Mouse (Mus musculus) forebrain, embryonic 16.5 days (tissue): ENCODE measurements around the gene N6amt1. TPM values are rescaled to one million over a fixed set of nuclear protein-coding genes. Genes with fewer than 3 reads are reported as not detected.
A peak's percentile ranks its signal among the peaks of the same experiment; 100 is the strongest.

Experiments used
- ATAC-seq: fragments of 200-750 bp; cut with Nextera tagmentation; 2 replicates; pipeline ENCODE4 v1.8.0; 2017; ENCODE audit warnings: mild to moderate bottlenecking, moderate library complexity
- H3K27ac ChIP-seq: fragments of 300-500 bp; sonication (generic); 2 replicates; pipeline ENCODE4 v1.5.1; 2014; ENCODE audit warnings: low read length, control low read depth
- H3K27me3 ChIP-seq: fragments of 300-500 bp; sonication (generic); replicated peaks from 2 replicates; pipeline ENCODE4 v1.6.1; 2014; ENCODE audit warnings: low read length; ENCODE audit not compliant: control insufficient read depth, insufficient read depth
- H3K36me3 ChIP-seq: fragments of 300-500 bp; sonication (generic); 2 replicates; pipeline ENCODE4 v1.6.1; 2014; ENCODE audit not compliant: control insufficient read depth, insufficient read depth
- H3K4me1 ChIP-seq: fragments of 300-500 bp; sonication (generic); replicated peaks from 2 replicates; pipeline ENCODE4 v1.6.1; 2014; ENCODE audit warnings: low read length; ENCODE audit not compliant: control insufficient read depth, insufficient read depth
- H3K4me2 ChIP-seq: fragments of 300-500 bp; sonication (generic); 2 replicates; pipeline ENCODE4 v1.6.1; 2014; ENCODE audit warnings: mild to moderate bottlenecking, low read length, control low read depth
- H3K4me3 ChIP-seq: fragments of 300-500 bp; sonication (generic); replicated peaks from 2 replicates; pipeline ENCODE4 v1.5.1; 2014; ENCODE audit warnings: mild to moderate bottlenecking, low read length, control low read depth
- H3K9ac ChIP-seq: fragments of 300-500 bp; sonication (generic); replicated peaks from 2 replicates; pipeline ENCODE4 v1.6.1; 2014; ENCODE audit warnings: low read depth, low read length, control low read depth
- H3K9me3 ChIP-seq: fragments of 300-500 bp; sonication (generic); 2 replicates; pipeline ENCODE4 v1.6.1; 2016; ENCODE audit warnings: low read length; ENCODE audit not compliant: control insufficient read depth
- WGBS: fragments of 180-500 bp; shearing (Covaris S2); extraction: QIAGEN DNeasy Blood & Tissue Kit; methylation state at CpG from one replicate; pipeline ENCODE4 v1.1.7; 2014; 5-methylcytosine and 5-hydroxymethylcytosine counted together
- polyA plus RNA-seq: library from polyadenylated mRNA; unstranded; fragments of >200 nt; fragmentation: Nextera tagmentation; extraction: Ambion mirVana; gene quantifications from 2 replicates; pipeline ENCODE4 v1.2.1, GENCODE M21; 2015

Gene N6amt1
- 13.8 and 17.5 TPM in 2 replicates for polyA plus RNA-seq

DNA sequence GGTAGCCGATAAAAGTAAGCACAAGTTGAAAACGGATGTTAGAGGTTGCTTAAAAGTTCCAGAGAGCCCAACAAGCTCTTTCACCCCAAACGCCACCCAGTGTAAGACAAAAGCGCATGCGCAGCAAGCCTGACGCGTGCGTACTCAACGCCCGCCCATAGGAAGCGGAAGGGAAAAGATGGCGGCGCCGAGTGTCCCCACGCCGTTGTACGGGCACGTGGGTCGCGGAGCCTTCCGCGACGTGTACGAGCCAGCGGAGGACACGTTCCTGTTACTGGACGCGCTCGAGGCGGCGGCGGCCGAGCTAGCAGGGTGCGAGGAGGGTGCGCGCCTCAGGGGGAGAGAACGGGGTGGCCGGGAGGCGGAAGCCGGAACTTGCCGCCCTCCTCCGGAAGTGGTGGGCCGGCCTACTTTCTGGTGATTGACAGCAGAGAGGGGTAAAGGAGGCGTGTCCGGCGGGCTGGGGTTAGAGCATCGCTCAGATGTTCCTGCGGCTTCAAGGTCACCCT is at the start of gene N6amt1:
TSS of gene N6amt1 (plus strand) at position 111 of the 509 bp plus-strand sequence.
- Histone ChIP-seq H3K4me2 (peak within 1 kb of the TSS; percentile 60), H3K36me3 (peaks cover 3% of the 10 kb centered on the region; the same call in 1 of the 2 replicates), H3K27ac (peak within 1 kb of the TSS; percentile 95), H3K4me1 (0 out of 2 replicates have a peak, but pooled peaks cover 3% of the 10 kb centered on the region), H3K9me3 (no peaks in the 10 kb centered on the region), H3K9ac (peak within 1 kb of the TSS; percentile 85), H3K27me3 (0 out of 2 replicates have a peak, but pooled peaks cover 6% of the 10 kb centered on the region), H3K4me3 (peak within 1 kb of the TSS; percentile 93)
- peak; percentile 99 for ATAC-seq
- WGBS: under 1% methylated on average over 48 of the region's 48 CpGs

DNA sequence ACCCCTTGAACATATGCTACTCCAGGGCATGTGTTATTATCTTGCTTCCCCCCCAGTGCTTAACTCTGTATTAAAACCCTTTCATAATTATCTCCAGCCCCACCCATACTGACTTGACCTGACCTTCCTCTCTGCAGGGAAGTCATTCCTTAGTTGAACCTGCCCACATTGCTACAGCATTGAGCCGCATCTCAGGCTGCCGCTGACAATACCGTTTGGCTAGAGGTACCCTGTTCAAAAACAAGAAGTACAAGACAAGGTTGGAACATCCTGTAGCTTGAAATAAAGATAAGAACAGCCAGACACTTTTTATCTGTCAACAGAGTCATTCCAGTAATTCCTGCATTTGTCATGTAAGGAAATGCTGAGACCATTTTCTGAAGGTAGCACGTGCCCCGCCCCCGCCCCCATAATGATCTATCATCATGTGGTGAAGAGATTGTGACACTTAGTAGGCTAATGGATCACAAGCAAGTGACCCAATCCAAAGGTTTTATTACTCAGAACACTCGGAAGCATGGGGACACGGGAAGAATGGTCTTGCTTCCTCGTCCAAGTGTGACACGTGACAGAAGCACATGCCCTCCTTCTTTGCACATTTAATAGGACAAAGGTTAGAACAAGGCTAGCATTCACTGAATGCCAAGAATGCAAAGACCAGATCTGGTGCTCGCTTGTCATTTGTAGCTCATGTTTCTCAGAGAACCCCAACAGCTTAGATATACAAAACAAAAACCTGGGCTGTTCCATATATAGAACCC is 48.6 kb upstream of the N6amt1 start:
- 84% methylated on average over 11 of the region's 11 CpGs for WGBS
- no peaks in the 10 kb centered on the region for H3K9me3 ChIP-seq
- no peaks in the 10 kb centered on the region for H3K4me1 ChIP-seq
- no peaks in the 10 kb centered on the region for H3K27me3 ChIP-seq
- no peaks in the 10 kb centered on the region for H3K36me3 ChIP-seq
- H3K9ac ChIP-seq: no peak overlapping the region
- no peak overlapping the region for H3K4me2 ChIP-seq
- no peak overlapping the region for H3K27ac ChIP-seq
- H3K4me3 ChIP-seq: no peak overlapping the region
- no peak for ATAC-seq

DNA sequence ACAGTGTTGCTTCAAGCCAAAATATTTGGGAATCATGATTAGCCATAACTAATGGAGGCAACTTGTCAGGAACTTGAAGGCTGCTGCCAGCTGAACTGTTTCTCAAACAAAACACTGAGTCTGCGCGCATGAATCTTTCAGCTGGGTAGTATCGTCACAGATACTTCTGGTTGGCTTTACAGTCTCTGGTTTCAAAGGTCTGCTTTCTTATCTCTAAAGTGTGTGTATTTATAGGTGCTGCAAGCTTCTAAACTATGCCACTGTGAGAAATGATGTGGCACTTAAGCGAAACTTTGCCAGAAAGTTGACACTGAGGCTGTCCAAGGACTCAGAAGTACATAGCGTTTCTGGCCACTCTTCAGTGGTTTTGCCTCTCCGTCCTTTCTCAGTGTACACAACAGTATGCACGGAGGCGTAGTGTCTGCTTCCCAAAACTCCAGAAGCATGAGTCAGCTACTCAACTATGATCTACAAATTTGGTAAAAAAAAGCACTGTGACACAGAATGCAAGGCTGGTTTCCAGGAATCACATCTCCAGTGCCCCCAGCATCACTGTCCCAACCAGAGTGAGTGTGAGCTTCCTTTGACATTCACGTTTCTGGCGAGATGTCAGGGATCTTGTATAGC is 46.8 kb upstream of the N6amt1 start:
- no peaks in the 10 kb centered on the region for H3K27me3 ChIP-seq
- no peaks in the 10 kb centered on the region for H3K9me3 ChIP-seq
- no peak overlapping the region for H3K4me3 ChIP-seq
- no peak for ATAC-seq
- H3K9ac ChIP-seq: no peak overlapping the region
- H3K4me1 ChIP-seq: no peaks in the 10 kb centered on the region
- 86% methylated on average over 10 of the region's 10 CpGs for WGBS
- no peak overlapping the region for H3K27ac ChIP-seq
- no peak overlapping the region for H3K4me2 ChIP-seq
- H3K36me3 ChIP-seq: no peaks in the 10 kb centered on the region

DNA sequence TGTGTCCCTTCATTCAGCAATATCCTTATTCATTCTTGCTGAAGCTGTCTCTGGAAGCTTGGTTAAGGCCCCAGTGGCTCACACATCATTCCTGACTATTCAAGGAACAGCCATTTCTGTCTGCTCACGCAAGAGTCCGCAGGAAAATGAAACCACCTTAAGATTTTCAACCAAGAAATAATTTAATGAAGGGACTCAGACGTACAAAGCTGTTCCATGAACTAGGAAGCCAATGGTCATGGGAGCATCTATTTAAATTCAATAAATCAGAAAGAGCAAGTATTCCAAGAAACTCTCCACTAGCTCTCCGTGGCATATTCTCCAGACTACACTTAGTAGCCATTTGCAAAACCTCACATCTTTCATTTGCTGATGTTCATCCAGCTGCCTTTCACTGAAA is 43.3 kb upstream of the N6amt1 start:
- H3K9me3 ChIP-seq: no peaks in the 10 kb centered on the region
- no peak for ATAC-seq
- H3K4me1 ChIP-seq: no peaks in the 10 kb centered on the region
- H3K27ac ChIP-seq: no peak overlapping the region
- no peak overlapping the region for H3K4me3 ChIP-seq
- H3K36me3 ChIP-seq: no peaks in the 10 kb centered on the region
- H3K27me3 ChIP-seq: no peaks in the 10 kb centered on the region
- no peak overlapping the region for H3K9ac ChIP-seq
- WGBS: 92% methylated on average over 4 of the region's 4 CpGs
- H3K4me2 ChIP-seq: no peak overlapping the region

DNA sequence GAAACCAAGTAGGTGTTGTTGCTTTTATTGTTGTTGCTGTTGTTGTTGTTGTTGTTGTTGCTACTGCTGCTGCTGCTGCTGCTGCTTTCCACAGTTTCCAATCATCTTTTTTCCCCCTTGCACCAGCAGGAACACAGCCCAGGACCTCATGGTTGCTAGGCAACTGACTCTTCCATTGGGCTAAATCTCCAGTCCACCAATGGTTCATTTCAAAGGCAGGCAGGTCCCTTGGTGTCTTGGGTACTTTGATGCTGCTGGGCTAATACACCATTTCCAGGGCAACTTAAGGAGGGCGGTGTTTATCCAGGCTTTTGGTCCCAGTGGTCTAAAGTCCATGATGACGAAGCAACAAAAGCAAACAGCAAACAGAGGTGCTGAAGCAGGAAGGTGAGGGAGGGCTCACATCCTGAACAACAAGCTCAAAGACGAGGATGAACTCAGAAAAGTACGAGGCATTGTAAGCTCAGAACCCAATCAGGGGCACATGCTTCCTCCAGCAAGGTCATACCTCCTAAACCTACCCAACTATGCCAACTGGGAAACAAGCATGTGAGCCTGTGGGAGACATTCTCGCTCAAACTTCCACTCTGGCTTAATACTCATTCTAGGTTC is 35.7 kb upstream of the N6amt1 start:
- Histone ChIP-seq H3K27ac (no peak overlapping the region), H3K4me1 (peaks cover 5% of the 10 kb centered on the region), H3K27me3 (no peaks in the 10 kb centered on the region), H3K4me2 (no peak overlapping the region), H3K4me3 (no peak overlapping the region), H3K36me3 (no peaks in the 10 kb centered on the region), H3K9me3 (no peaks in the 10 kb centered on the region), H3K9ac (no peak overlapping the region)
- ATAC-seq: no peak
- 62% methylated on average over 5 of the region's 5 CpGs for WGBS

DNA sequence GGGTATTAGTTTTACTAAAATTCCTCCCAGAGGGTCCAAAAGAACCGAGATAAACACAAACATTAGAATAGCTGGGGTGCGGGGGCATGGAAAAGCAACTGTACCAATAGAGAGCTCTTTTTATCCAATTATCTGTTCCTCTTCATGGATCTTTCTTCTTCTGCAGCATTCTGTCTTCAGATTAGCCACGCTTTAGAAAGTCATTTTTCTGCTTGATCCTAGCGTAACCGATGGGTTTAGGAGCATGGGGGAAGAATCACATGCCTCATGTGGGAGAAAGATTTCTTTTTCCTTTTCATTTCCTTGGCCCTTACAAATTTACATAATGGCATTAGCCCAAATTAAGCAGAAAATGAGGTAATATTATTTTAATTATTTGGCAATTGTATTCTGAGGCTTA is 35.0 kb upstream of the N6amt1 start:
- no peak overlapping the region for H3K9ac ChIP-seq
- no peaks in the 10 kb centered on the region for H3K27me3 ChIP-seq
- WGBS: 44% methylated on average over 5 of the region's 5 CpGs
- H3K4me2 ChIP-seq: no peak overlapping the region
- H3K9me3 ChIP-seq: no peaks in the 10 kb centered on the region
- no peaks in the 10 kb centered on the region for H3K36me3 ChIP-seq
- no peak overlapping the region for H3K27ac ChIP-seq
- H3K4me1 ChIP-seq: peaks cover 5% of the 10 kb centered on the region
- 0 out of 2 replicates have a peak, but pooled peaks have one; percentile 37 for ATAC-seq
- H3K4me3 ChIP-seq: no peak overlapping the region

DNA sequence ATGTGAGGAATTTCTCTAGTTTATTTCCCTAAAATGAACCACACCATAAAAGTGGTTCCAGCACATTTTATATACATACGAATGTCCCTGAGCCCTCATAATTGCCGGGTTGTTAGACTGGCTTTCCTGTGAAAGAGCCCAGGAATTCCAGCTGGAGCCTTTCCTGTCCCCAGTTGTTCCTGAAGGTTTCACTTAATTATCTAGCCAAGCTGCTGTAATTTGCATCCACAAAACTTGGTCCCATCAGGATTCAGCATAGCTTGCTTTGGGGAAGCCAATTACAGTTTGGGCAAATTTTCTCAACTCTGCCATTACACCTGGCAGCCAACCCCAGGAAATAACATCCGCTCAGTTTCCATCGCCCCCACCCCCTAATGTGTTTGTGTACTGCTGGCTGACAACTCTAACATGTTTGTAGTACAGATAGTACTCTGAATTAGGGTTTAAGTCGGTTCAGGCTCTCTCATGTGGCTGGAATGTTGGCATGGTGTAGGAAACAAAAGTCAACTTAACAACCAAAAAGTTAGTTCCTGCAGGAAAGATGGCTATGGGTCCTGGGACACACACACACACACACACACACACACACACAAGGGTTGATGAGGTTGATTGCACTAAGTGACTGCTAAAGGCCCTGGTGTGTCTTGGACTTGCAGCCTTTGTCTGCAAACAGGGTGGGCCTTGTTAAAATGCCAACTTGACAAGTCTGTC is 34.3 kb upstream of the N6amt1 start:
- Histone ChIP-seq H3K4me2 (no peak overlapping the region), H3K9me3 (no peaks in the 10 kb centered on the region), H3K4me1 (peaks cover 5% of the 10 kb centered on the region), H3K4me3 (no peak overlapping the region), H3K9ac (no peak overlapping the region), H3K27me3 (no peaks in the 10 kb centered on the region), H3K36me3 (no peaks in the 10 kb centered on the region), H3K27ac (no peak overlapping the region)
- peak; percentile 74 for ATAC-seq
- WGBS: 28% methylated on average over 5 of the region's 5 CpGs

DNA sequence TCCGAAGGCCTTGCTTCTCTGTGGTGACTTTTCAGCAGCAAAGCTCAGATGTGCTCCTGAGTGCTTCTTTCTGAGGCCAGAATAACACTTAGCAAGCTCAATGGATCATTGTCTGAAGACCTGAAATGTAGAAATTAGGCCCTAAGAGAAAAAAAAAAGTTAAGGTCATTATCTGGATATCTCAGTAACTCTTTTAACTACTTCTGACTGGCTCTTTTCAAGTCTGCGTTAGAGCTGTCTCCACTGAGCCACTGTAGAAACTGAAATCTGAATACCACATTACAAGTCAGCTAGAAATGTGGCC is 33.8 kb upstream of the N6amt1 start:
- no peaks in the 10 kb centered on the region for H3K27me3 ChIP-seq
- H3K4me2 ChIP-seq: no peak overlapping the region
- H3K4me1 ChIP-seq: peaks cover 5% of the 10 kb centered on the region
- H3K4me3 ChIP-seq: no peak overlapping the region
- H3K27ac ChIP-seq: no peak overlapping the region
- no peaks in the 10 kb centered on the region for H3K9me3 ChIP-seq
- no peaks in the 10 kb centered on the region for H3K36me3 ChIP-seq
- peak; percentile 14; the same call in 1 of the 2 replicates for ATAC-seq
- WGBS: 19% methylated on average over 2 of the region's 2 CpGs
- no peak overlapping the region for H3K9ac ChIP-seq

DNA sequence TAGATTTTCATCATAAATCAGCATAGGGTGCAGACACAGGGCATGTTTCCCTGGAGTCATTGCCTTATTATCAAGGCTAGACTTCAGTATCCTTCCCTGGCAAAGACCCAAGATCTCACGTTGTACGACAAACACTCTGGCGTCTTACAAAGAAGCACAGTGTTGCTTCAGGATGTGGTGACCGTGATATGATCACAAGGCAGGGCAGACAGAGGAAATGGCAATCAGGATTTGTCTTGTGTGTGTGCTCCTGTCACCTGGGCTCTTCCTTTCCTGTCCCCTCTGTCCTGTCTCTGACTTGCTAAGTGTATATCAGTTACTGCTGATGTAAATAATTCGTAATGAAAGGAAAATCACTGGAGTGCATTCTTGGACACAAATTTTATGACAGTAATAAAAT is 29.4 kb upstream of the N6amt1 start:
- H3K9ac ChIP-seq: no peak overlapping the region
- H3K27ac ChIP-seq: no peak overlapping the region
- no peak for ATAC-seq
- no peaks in the 10 kb centered on the region for H3K27me3 ChIP-seq
- no peak overlapping the region for H3K4me3 ChIP-seq
- 75% methylated on average over 5 of the region's 5 CpGs for WGBS
- no peaks in the 10 kb centered on the region for H3K9me3 ChIP-seq
- no peak overlapping the region for H3K4me2 ChIP-seq
- peaks cover 5% of the 10 kb centered on the region for H3K4me1 ChIP-seq
- no peaks in the 10 kb centered on the region for H3K36me3 ChIP-seq
